Mouse (Mus musculus) embryonic facial prominence, embryonic 12.5 days (tissue): ENCODE measurements around the gene Mut. TPM values are rescaled to one million over a fixed set of nuclear protein-coding genes. Genes with fewer than 3 reads are reported as not detected.

ENCODE experiments used
- ATAC-seq: fragments of 200-750 bp; cut with Nextera tagmentation; 2 replicates; pipeline ENCODE4 v1.8.0; 2017; ENCODE audit not compliant: insufficient number of reproducible peaks, insufficient read depth, low FRiP score, low TSS enrichment
- H3K27ac ChIP-seq: fragments of 300-500 bp; sonication (generic); 2 replicates; pipeline ENCODE4 v1.5.1; 2016; ENCODE audit warnings: mild to moderate bottlenecking
- H3K27me3 ChIP-seq: fragments of 300-500 bp; sonication (generic); 2 replicates; pipeline ENCODE4 v1.6.1; 2016; ENCODE audit warnings: mild to moderate bottlenecking, moderate library complexity
- H3K36me3 ChIP-seq: fragments of 300-500 bp; sonication (generic); 2 replicates; pipeline ENCODE4 v1.6.1; 2016; ENCODE audit warnings: mild to moderate bottlenecking
- H3K4me1 ChIP-seq: fragments of 300-500 bp; sonication (generic); 2 replicates; pipeline ENCODE4 v1.6.1; 2016
- H3K4me2 ChIP-seq: fragments of 300-500 bp; sonication (generic); replicated peaks from 2 replicates; pipeline ENCODE4 v1.6.1; 2016; ENCODE audit warnings: mild to moderate bottlenecking, moderate library complexity
- H3K4me3 ChIP-seq: fragments of 300-500 bp; sonication (generic); 2 replicates; pipeline ENCODE4 v1.5.1; 2016; ENCODE audit warnings: mild to moderate bottlenecking
- H3K9ac ChIP-seq: fragments of 300-500 bp; sonication (generic); 2 replicates; pipeline ENCODE4 v1.6.1; 2016; ENCODE audit warnings: mild to moderate bottlenecking, moderate library complexity
- H3K9me3 ChIP-seq: fragments of 300-500 bp; sonication (generic); 2 replicates; pipeline ENCODE4 v1.6.1; 2016; ENCODE audit warnings: mild to moderate bottlenecking, moderate library complexity
- WGBS: fragments of 180-500 bp; shearing (Covaris S2); methylation state at CpG from one replicate; pipeline ENCODE4 v1.1.7; 2016; 5-methylcytosine and 5-hydroxymethylcytosine counted together
- polyA plus RNA-seq: library from polyadenylated mRNA; unstranded; fragments of >200 nt; fragmentation: Nextera tagmentation; extraction: Ambion mirVana; gene quantifications from 2 replicates; pipeline ENCODE4 v1.2.1, GENCODE M21; 2016

Mut gene
- 34.3 and 34.6 TPM in 2 replicates for polyA plus RNA-seq

DNA sequence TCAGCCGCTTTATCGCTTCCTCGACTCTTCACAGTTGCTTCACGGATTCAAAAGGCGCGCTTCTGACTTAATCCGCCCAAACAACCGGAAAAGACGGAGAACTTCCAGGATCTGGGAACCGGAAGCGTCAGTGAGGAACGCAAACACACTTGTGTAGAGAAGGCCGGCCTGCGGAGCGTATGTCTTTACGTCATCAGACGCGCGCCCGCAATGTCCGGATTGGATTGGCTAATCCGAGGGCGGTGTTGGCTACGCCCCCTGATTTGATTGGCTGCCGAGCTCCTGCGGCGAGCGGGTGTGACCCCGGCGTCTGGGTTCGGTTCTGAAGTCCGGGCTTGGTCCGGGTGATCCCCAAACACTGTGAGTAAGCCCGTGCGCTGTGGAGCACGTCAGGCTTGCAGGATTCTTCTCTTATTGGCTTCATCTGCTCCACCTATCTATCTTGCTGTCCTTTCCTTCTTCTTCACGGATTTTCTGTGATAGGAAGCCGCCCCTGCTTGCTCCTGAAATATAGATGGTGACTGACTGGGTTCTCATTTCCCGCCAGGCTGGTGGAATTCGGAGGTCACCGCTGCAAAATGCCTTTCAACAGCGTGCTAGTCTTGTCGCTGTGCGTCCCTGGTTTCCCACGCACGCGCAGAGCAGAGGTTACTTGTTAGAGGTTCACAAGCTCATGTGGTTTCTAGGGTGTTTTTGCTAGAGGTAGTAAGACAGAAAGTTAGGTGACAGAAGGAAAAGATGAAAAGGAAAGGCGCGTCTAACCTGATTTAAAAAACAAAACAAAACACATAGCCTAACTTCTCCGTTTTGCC, at the start of gene Mut, which contains the start of gene Cenpq:
Mut (plus strand) TSS at position 266 of the 812 bp plus-strand sequence.
Cenpq (minus strand) TSS at position 628 of the 812 bp plus-strand sequence.
- peak within 1 kb of the TSS; percentile 68 for H3K4me3 ChIP-seq
- under 1% methylated on average over 50 of the region's 50 CpGs for WGBS
- H3K4me2 ChIP-seq: peak within 1 kb of the TSS; percentile 62
- no peaks in the 10 kb centered on the region for H3K27me3 ChIP-seq
- peaks cover 13% of the 10 kb centered on the region for H3K36me3 ChIP-seq
- peak within 1 kb of the TSS; percentile 61 for H3K9ac ChIP-seq
- ATAC-seq: peak; percentile 99
- H3K27ac ChIP-seq: peak within 1 kb of the TSS; percentile 93
- no peaks in the 10 kb centered on the region for H3K9me3 ChIP-seq
- H3K4me1 ChIP-seq: peaks cover 3% of the 10 kb centered on the region; the same call in 1 of the 2 replicates

DNA sequence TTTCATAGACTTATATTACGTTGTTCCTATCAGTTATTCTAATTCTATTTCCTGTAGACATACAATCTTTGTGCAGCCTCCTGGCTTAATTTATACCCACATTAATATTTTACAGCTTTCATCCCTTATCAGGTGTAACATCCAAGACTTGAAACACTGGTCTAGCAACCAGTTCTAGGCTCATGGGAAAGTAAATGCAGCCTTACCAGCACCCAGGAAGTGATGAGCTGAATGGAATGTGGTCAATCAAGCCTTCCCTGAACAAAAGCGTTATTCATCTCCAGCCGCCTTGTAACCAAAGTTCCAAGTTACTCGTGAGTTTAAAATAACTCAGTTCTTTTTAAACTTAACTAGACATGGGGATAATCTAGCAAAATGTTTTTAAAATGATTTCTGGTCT, 49.3 kb upstream of the Mut start:
- H3K27ac ChIP-seq: no peak overlapping the region
- ATAC-seq: no peak
- no peak overlapping the region for H3K4me3 ChIP-seq
- H3K4me1 ChIP-seq: no peaks in the 10 kb centered on the region
- no peaks in the 10 kb centered on the region for H3K27me3 ChIP-seq
- H3K9me3 ChIP-seq: no peaks in the 10 kb centered on the region
- no peak overlapping the region for H3K4me2 ChIP-seq
- H3K9ac ChIP-seq: no peak overlapping the region
- 77% methylated on average over 4 of the region's 4 CpGs for WGBS
- no peaks in the 10 kb centered on the region for H3K36me3 ChIP-seq

DNA sequence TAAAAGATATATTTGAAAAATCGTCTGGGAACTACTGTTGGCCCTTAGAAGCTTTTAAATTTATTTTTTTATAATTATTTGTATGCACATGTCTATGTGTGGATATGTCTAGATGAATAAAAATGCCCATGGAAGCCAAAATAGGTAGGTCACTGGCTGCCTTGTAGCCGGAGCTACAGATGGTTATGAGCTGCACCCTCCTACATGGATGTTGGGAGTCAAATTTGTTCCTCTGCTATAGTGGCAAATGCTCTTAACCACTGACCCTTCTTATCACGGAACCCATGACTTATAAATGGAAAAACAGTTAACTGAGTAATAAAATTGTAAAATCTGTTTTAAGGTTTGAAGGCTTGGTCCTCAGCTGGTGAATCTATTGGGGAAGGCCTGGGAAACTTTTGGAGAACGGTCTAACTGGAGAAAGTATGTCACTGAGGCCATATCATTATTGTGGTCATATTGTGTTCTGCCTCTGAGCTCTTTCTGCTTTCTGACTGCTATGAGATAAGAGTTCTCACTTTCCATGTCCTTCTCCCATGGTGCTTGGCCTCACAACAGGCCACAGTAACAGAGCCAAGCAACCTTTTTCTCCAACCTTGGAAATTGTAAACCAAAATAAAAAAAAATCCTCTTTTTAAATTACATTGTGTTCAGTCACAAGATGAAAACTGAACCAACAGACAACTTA, 46.5 kb upstream of the Mut start:
- H3K4me2 ChIP-seq: no peak overlapping the region
- no peaks in the 10 kb centered on the region for H3K27me3 ChIP-seq
- WGBS: 77% methylated on average over 4 of the region's 4 CpGs
- no peaks in the 10 kb centered on the region for H3K36me3 ChIP-seq
- H3K9ac ChIP-seq: no peak overlapping the region
- no peak for ATAC-seq
- H3K9me3 ChIP-seq: no peaks in the 10 kb centered on the region
- H3K4me1 ChIP-seq: no peaks in the 10 kb centered on the region
- no peak overlapping the region for H3K27ac ChIP-seq
- no peak overlapping the region for H3K4me3 ChIP-seq

DNA sequence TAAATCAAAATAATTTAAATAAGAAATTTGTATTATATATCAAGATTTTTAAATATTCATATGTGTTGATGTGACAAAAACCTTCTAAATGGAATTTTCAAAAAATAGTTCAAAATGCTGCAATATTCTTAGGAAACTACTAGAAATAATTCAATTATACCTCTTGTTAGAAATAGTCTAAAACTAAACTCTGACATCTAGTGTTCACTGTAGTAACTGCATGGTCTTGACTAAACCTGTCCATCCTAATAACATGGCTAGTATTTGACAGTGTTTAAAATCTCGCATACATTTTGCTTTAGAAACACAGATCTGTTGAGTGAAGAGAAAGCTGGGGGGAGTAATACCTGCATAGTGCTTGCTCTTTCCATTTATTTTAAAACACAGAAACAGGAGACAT, 37.6 kb upstream of the Mut start:
- H3K4me3 ChIP-seq: no peak overlapping the region
- H3K4me1 ChIP-seq: no peaks in the 10 kb centered on the region
- H3K27ac ChIP-seq: no peak overlapping the region
- H3K36me3 ChIP-seq: no peaks in the 10 kb centered on the region
- no peak for ATAC-seq
- H3K4me2 ChIP-seq: no peak overlapping the region
- no peaks in the 10 kb centered on the region for H3K9me3 ChIP-seq
- no peaks in the 10 kb centered on the region for H3K27me3 ChIP-seq
- WGBS: 80% methylated on average over 1 of the region's 1 CpGs
- H3K9ac ChIP-seq: no peak overlapping the region

DNA sequence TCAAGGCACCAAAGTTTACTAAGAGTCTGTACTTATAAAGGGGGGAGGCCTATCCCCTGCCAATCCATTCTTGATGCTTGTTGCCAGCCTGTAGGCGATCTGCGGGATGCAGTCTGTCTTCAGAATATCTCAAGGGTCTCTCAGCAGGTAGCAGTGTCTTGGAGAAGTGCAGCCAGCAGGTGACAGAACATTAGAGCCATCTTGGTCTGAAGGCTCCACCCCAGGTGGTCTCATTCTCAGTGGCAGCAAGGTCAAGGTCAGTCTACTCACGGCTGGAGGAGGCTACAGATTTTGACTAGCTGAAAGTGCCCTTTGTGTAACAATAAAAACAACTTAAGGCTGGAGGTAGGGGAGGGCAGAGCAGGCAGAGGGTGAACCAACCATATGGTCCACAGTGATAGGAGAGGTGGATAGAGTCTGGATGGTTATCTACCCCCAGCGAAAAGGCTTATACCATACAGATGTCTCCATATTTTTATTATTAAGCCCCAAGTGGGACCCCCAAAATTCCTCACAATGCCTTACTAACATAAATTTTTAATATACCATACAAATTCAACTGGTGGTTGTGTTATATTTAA, 34.6 kb upstream of the Mut start:
- no peaks in the 10 kb centered on the region for H3K9me3 ChIP-seq
- no peaks in the 10 kb centered on the region for H3K36me3 ChIP-seq
- H3K4me2 ChIP-seq: no peak overlapping the region
- H3K4me3 ChIP-seq: no peak overlapping the region
- peaks cover 9% of the 10 kb centered on the region; the same call in 1 of the 2 replicates for H3K4me1 ChIP-seq
- WGBS: 26% methylated on average over 4 of the region's 4 CpGs
- no peaks in the 10 kb centered on the region for H3K27me3 ChIP-seq
- no peak overlapping the region for H3K9ac ChIP-seq
- ATAC-seq: no peak
- H3K27ac ChIP-seq: no peak overlapping the region

DNA sequence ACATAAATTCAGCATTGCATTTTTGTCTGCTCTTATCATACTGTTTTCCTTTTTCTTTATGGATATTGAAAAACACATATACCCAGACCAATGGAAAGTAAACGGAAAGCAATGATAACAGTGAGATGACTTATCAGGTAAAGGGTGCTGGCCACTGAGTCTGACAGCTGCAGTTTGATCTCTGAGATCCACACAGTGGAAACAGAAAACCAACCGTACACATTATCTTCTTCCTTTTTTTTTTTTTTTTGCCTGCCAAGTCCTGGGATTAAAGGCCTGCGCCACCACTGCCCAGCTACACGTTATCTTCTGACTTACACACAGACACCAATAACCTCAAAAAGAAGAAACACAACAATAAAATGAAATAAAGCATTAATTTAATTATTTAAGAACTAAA, 31.1 kb upstream of the Mut start:
- H3K4me2 ChIP-seq: no peak overlapping the region
- H3K27ac ChIP-seq: no peak overlapping the region
- no peak overlapping the region for H3K4me3 ChIP-seq
- no peak overlapping the region for H3K9ac ChIP-seq
- H3K27me3 ChIP-seq: no peaks in the 10 kb centered on the region
- no peaks in the 10 kb centered on the region for H3K9me3 ChIP-seq
- H3K4me1 ChIP-seq: peaks cover 9% of the 10 kb centered on the region; the same call in 1 of the 2 replicates
- 74% methylated on average over 4 of the region's 4 CpGs for WGBS
- no peak for ATAC-seq
- H3K36me3 ChIP-seq: no peaks in the 10 kb centered on the region

DNA sequence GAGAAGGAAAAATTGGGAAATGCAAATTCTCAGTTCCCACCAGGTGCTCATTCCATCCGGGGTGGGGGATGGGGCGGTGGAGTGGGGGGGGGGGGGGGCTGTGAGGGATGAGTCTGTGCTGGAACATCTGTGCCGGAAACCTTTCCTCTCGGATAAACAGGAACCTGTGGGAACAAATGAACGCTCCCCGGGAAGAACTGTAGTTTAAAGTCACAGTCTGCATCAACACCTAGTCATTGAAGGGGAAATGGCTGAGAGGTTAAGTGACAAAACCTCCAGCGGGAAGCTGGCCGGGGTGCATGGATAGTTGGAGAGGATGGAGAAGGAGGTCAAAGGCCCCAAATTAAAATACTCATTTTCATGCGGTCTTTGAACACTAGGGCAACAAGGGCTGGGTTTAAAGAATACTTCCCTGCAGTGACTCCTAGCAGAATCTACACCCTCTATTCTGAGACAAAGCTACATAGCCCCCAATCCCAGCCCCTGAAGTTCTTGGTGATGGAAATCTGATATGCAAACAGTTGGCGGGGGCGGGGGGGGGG, 30.4 kb upstream of the Mut start:
- Histone ChIP-seq H3K27ac (no peak overlapping the region), H3K27me3 (no peaks in the 10 kb centered on the region), H3K4me3 (no peak overlapping the region), H3K4me1 (peaks cover 9% of the 10 kb centered on the region; the same call in 1 of the 2 replicates), H3K9ac (no peak overlapping the region), H3K9me3 (no peaks in the 10 kb centered on the region), H3K36me3 (no peaks in the 10 kb centered on the region), H3K4me2 (peak overlapping the region; percentile 42)
- WGBS: 8% methylated on average over 11 of the region's 11 CpGs
- no peak for ATAC-seq

DNA sequence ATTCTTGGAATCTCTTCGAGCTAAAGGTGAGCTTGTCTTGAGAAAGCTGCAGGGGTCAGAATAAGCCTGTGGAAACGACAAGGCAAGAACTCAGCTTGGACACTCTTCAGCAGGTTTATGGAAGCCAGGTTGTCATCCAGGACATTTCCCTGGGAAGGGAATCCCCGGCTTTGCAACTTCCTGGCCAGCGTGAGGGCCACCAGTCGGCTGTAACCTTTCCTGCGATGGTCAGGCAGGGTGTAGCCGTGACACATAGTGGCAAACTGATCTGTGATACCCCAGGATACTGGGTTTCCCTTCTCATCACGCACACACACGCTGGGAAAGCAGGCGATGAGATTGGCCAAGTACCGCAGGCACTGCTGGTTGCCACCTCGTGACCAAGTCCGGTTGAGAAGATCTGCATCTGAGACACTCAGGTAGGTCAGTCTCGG, 29.7 kb upstream of the Mut start:
- no peak overlapping the region for H3K27ac ChIP-seq
- H3K4me1 ChIP-seq: peaks cover 9% of the 10 kb centered on the region; the same call in 1 of the 2 replicates
- H3K27me3 ChIP-seq: no peaks in the 10 kb centered on the region
- no peak for ATAC-seq
- no peaks in the 10 kb centered on the region for H3K36me3 ChIP-seq
- H3K4me2 ChIP-seq: peak overlapping the region; percentile 42
- WGBS: 8% methylated on average over 13 of the region's 14 CpGs
- H3K9ac ChIP-seq: no peak overlapping the region
- no peak overlapping the region for H3K4me3 ChIP-seq
- H3K9me3 ChIP-seq: no peaks in the 10 kb centered on the region

DNA sequence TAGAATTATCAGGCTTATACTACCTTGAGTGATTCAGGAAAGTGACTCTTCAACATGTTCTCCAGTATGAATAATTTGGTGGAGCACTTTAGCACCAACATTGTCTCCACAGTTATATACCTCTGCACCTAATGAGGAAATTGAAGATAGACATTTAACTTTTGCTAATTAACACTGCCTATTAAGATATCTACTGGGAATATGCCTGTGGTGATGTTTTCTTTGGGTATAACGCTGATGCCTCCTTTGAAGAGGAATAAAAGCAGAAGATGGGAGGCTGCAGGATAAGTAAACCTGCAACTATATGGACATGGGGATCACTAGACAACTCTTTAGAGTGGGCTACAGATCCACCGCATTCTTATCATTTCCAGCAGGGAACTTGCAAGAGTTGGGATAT, 20.2 kb upstream of the Mut start, which contains the start of gene Glyatl3:
Glyatl3 (minus strand) TSS at position 101 of the 400 bp plus-strand sequence.
- Histone ChIP-seq H3K4me3 (no peak within 1 kb of the TSS), H3K9ac (no peak within 1 kb of the TSS), H3K4me2 (no peak within 1 kb of the TSS), H3K36me3 (no peaks in the 10 kb centered on the region), H3K4me1 (no peaks in the 10 kb centered on the region), H3K9me3 (no peaks in the 10 kb centered on the region), H3K27ac (no peak within 1 kb of the TSS), H3K27me3 (no peaks in the 10 kb centered on the region)
- WGBS: 93% methylated on average over 2 of the region's 2 CpGs
- no peak for ATAC-seq

DNA sequence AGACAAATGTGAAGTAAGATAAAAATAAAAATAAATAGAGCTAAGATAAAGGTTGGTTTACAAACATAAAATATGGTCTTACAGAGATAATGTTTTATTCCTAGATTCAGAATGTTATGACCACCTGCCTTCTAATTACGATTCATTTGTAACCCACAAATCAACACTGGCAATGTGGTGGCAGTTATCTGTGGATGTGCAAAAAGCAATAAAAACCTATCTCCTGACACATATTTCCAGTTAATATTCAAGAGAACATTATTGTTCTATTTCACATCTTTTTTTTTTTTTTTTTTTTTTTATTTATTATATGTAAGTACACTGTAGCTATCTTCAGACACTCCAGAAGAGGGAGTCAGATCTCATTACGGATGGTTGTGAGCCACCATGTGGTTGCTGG, 19.0 kb upstream of the Mut start:
- Histone ChIP-seq H3K4me2 (no peak overlapping the region), H3K27me3 (no peaks in the 10 kb centered on the region), H3K4me3 (no peak overlapping the region), H3K9ac (no peak overlapping the region), H3K27ac (no peak overlapping the region), H3K36me3 (no peaks in the 10 kb centered on the region), H3K9me3 (no peaks in the 10 kb centered on the region), H3K4me1 (no peaks in the 10 kb centered on the region)
- 88% methylated on average over 2 of the region's 2 CpGs for WGBS
- no peak for ATAC-seq

DNA sequence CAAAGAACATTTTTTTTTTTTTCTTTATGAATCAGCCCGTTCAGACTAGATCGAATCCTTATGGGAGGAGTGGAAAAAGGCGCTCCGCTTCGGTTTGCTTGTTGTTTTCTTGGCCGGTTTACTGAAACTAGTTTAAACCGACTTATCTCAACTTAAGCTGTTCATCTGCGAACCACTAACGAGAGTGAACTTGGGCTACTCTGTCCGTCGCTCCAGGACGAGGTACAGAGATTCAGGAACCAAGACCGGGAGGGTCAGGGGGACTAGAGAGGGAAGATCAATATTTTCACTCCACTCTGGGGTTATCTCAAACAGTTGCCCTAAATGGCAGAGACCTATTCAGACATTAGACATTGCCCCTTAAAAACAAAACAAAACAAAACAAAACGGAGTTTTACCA, 500 bp upstream of the Mut start:
- ATAC-seq: 0 out of 2 replicates have a peak, but pooled peaks have one; percentile 24
- Histone ChIP-seq H3K9ac (peak overlapping the region; percentile 61), H3K4me1 (peaks cover 3% of the 10 kb centered on the region; the same call in 1 of the 2 replicates), H3K27me3 (no peaks in the 10 kb centered on the region), H3K4me2 (peak overlapping the region; percentile 62), H3K4me3 (peak overlapping the region; percentile 68), H3K9me3 (no peaks in the 10 kb centered on the region), H3K27ac (peak overlapping the region; percentile 93; the same call in 1 of the 2 replicates), H3K36me3 (peaks cover 14% of the 10 kb centered on the region)
- under 1% methylated on average over 14 of the region's 14 CpGs for WGBS
